Mouse (Mus musculus): ENCODE data around the gene Dok5. TPM values are rescaled to one million over a fixed set of nuclear protein-coding genes. Genes with fewer than 3 reads are reported as not detected.

Gene Dok5
- polyA plus RNA-seq (2012; rRNA removed), result 0.14 and 0.23 TPM in 2 replicates

GRCm38 (mm10) chr2:170731632-170732561, at the start of gene Dok5:
Gene Dok5, plus strand, starts transcription at chr2:170731807.

Other genes starting within 250 kb of the Dok5 start
- gene Pfdn4, start 235.4 kb upstream of the Dok5 start, polyA plus RNA-seq (2012; rRNA removed), result 20.4 and 23.0 TPM in 2 replicates
- gene Cyp24a1, start 234.7 kb upstream of the Dok5 start, polyA plus RNA-seq (2012; rRNA removed), result not detected in 2 replicates
- not detected in 2 replicates for gene 4930470P17Rik, start 129.8 kb upstream of the Dok5 start, polyA plus RNA-seq (2012; rRNA removed)

Data from liver, embryonic 18 days (tissue).